Mouse (Mus musculus): ENCODE measurements around the gene Olfr1451.
"Not testable (repeated sequence)": the region's sequence is repeated elsewhere in the genome, so short reads cannot be mapped to it uniquely, and the experiment has no call there.

Gene Olfr1451

DNA sequence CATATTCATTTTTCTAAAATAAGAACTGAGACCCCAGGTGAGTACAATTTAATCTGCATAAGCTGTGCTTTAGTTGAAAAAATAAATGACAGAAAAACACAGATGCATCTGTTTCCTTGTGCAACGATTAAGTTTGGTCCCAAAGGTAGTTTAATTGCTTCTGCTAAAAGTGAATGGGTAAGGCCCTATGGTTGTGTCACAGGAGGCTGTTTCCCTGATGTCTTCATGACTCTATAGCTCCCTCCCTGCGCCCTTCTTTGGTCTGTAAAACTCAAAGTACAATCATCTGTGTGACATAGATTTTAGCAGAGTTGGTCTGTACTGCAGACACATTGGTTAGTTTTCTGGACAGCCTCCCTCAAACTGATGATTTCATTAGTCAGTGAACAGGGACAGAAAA, at the start of gene Olfr1451:
Gene Olfr1451, plus strand, starts transcription at position 301 of the 400 bp plus-strand sequence.
- DNase-seq (ENCODE audit: low read depth, low spot score): no peak

DNA sequence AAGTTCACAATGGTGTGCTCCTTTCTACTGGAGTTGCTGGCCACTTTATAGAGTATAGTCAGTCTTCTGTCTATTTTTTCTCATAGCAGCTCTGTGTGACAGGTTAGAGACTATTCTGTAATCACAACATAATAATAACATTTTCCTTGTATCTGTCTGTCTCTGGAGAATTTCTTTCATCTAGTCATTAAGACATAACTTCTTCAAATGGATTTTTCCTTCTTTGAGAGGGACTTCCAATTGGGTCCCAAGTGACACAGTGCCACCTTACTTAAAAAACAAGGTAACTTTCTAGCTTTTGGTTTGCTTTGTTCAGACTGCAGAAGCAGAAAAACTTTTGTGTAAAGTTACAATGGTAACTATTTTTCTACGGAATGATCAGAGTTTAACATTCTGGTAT, 44.9 kb upstream of the Olfr1451 start, which contains the start of gene Olfr1450:
Gene Olfr1450, plus strand, starts transcription at position 301 of the 400 bp plus-strand sequence.
- DNase-seq (ENCODE audit: low read depth, low spot score): no peak

DNA sequence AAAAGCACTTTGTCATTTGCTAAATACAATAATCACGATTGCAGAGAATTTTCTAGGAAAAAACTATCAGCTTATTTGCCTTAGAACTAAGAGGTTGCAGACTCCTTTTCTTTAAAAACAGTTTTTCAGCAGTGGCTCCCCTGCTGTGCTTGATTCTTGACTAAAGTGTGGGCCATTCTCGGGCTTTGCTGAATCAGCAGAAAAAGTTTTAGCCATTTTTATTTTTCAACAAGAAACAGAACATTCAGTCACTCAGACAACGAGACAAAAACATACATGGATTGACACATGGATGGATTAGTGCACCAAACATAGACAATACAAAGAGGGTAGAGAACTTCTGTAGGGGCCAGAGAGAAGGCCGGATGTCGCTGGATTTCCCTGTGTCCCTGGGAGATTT, 24.7 kb upstream of the Olfr1451 start:
- not testable (repeated sequence) for DNase-seq (ENCODE audit: low read depth, low spot score)

DNA sequence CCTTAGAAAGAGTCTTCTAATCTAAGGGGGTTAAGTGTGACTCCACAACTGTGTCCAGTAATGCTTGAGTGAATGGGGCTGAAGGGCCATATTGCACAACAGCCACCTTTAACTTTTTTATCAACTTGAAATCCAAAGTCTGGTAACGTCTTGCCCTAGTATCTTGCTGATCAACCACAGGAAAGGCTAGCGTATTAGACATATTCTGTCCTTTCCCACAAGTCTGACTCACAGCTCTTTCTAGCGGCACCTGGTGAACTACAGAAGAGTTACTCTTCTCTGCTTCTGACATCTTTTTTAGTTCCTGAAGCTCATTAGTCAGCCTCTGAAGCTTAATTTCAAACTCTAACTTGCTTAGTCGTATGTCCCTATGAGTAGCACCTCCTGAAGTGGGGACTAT, 2.5 kb upstream of the Olfr1451 start:
- DNase-seq (ENCODE audit: low read depth, low spot score): not testable (repeated sequence)

DNA sequence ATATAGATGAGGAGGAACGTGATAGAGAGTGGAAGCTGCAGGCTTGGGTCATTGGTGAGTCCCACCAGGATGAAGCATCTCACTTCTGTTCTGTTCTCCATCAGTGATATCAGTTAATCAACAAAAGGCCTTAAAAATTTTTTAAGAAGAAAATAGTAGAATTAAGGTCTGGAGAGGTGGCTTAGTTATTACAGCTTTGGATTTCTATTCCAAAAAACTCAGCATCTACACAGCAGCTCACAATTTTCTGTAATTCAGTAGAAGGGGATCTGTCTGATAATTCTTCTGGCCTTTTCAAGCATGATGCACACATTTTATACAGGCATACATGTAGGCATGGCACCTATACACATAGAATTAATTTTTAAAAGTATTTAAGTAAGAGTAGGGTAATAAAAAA, 33.4 kb downstream of the Olfr1451 start, which contains the start of gene Olfr1453:
Gene Olfr1453, minus strand, starts transcription at position 101 of the 400 bp plus-strand sequence.
- no peak for DNase-seq (ENCODE audit: low read depth, low spot score)

All from mesoderm, embryonic 11.5 days (tissue).